ENCODE assay signal across 8 mouse cellular contexts in the genomic region with DNA sequence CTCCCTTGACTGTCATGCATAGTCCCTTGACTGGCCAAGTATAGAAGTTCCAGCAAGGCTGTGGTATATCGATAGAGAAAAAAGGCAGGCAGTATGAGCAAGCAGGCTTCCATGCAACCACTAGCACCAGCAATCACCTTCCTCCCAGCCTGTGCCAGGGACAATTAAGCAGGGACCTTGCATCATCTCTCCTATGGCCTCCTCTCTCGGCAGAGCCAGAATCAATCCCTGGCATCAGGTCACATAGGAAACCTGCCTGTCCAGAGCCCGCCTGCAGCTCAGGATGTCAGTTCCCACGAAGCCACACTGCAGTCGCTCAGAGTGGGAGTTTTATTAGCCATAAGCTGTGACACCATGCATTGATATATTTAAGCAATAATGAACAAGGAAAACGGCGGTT.
DNase-seq lines count a peak whose midpoint lies in the region; TF ChIP-seq lines count a peak whose summit lies in the region.
"Had no signal": no experiment of that assay in that cellular context is flagged by ENCODE, and none has a peak within 500 bp of the region (broad histone marks: within the 10 kb centered on the region; RNA-seq: fewer than 3 reads in every experiment).

No protein-coding gene starts in this region.

- intact Hi-C loops in left cerebral cortex, postnatal 4 days (cut with DNase I), result no loop called here

- no peak for TF ChIP-seq CTCF in brain, embryonic 14.5 days (IDR thresholded peaks at IDR 0.05; ENCODE audit: borderline replicate concordance, extremely low read depth, insufficient read depth, insufficient read length)

- peak; percentile 43 to 47 for DNase-seq in cerebellum, postnatal 25 days
- no peak for DNase-seq in cerebellum, adult 9-11 months
- DNase-seq in left cerebral cortex, postnatal 4 days, result peak; percentile 8
- no peak for DNase-seq in left cerebral cortex, adult 8-10 months (ENCODE audit: low spot score in 2 of 2)
- peak; percentile 50 for DNase-seq in brain, embryonic 14.5 days (ENCODE audit: low read depth)
- peak; percentile 83 for DNase-seq in fat pad, adult 2 months (ENCODE audit: extremely low read depth, low read depth, low spot score)
- no peak for DNase-seq in spleen, adult 18-20 months
- DNase-seq: thymus, postnatal 25 days had no signal

- no peak for TF ChIP-seq POLR2A in brain, embryonic 14.5 days (IDR thresholded peaks at IDR 0.05; ENCODE audit: borderline replicate concordance, extremely low read depth, insufficient read depth, insufficient read length, poor library complexity, severe bottlenecking)

Comparison
In these comparisons a context has a peak if more than half of its experiments do, and no peak if none do; other contexts are left out.
1. DNase-seq: peak in cerebellum, postnatal 25 days (2 of 2), left cerebral cortex, postnatal 4 days (single experiment), brain, embryonic 14.5 days (single experiment) and fat pad, adult 2 months (single experiment); none in cerebellum, adult 9-11 months (single experiment), left cerebral cortex, adult 8-10 months (0 of 2) and spleen, adult 18-20 months (0 of 2).